Mouse (Mus musculus): ENCODE results near the gene Maip1. TPM values are rescaled to one million over a fixed set of nuclear protein-coding genes. Genes with fewer than 3 reads are reported as not detected.
A peak's percentile ranks its signal among the peaks of the same experiment; 100 is the strongest.

Gene Maip1
- 18.6 and 19.1 TPM in 2 replicates for polyA plus RNA-seq (2015; fragmentation: Nextera tagmentation; extraction: Ambion mirVana)

GRCm38 (mm10) chr1:57406187-57407151 lies at the start of gene Maip1, which contains the start of gene Tyw5:
Gene Maip1 (plus strand): TSS chr1:57406328.
Gene Tyw5 (minus strand): TSS chr1:57407101.
- H3K36me3 ChIP-seq = 0 out of 2 replicates have a peak, but pooled peaks cover 4% of the 10 kb centered on the region
- H3K27ac ChIP-seq = peak within 1 kb of the TSS; percentile 92
- H3K4me1 ChIP-seq (replicated peaks) = peaks cover 29% of the 10 kb centered on the region
- H3K9me3 ChIP-seq = no peaks in the 10 kb centered on the region
- H3K4me3 ChIP-seq (replicated peaks) = peak within 1 kb of the TSS; percentile 74
- under 1% methylated on average over 72 of the region's 72 CpGs for WGBS
- H3K4me2 ChIP-seq (replicated peaks) = peak within 1 kb of the TSS; percentile 81
- H3K9ac ChIP-seq (replicated peaks) = peak within 1 kb of the TSS; percentile 91
- no peaks in the 10 kb centered on the region for H3K27me3 ChIP-seq
- peak; percentile 96 for ATAC-seq

GRCm38 (mm10) chr1:57358546-57358945 lies 47.6 kb upstream of the Maip1 start:
- Histone ChIP-seq H3K36me3 (no peaks in the 10 kb centered on the region), H3K9me3 (no peaks in the 10 kb centered on the region), H3K27ac (no peak overlapping the region), H3K4me1 (replicated peaks) (no peaks in the 10 kb centered on the region), H3K4me2 (replicated peaks) (no peak overlapping the region), H3K4me3 (replicated peaks) (no peak overlapping the region), H3K27me3 (no peaks in the 10 kb centered on the region), H3K9ac (replicated peaks) (no peak overlapping the region)
- 71% methylated on average over 5 of the region's 5 CpGs for WGBS
- no peak for ATAC-seq

- Histone ChIP-seq H3K9ac (replicated peaks) (no peak overlapping the region), H3K27me3 (no peaks in the 10 kb centered on the region), H3K9me3 (no peaks in the 10 kb centered on the region), H3K27ac (no peak overlapping the region), H3K36me3 (no peaks in the 10 kb centered on the region), H3K4me2 (replicated peaks) (no peak overlapping the region), H3K4me1 (replicated peaks) (no peaks in the 10 kb centered on the region), H3K4me3 (replicated peaks) (no peak overlapping the region)
- ATAC-seq = no peak
- 92% methylated on average over 3 of the region's 3 CpGs for WGBS
Measured at GRCm38 (mm10) chr1:57367446-57367845, 38.7 kb upstream of the Maip1 start.

- Histone ChIP-seq H3K9me3 (no peaks in the 10 kb centered on the region), H3K27ac (no peak overlapping the region), H3K4me1 (replicated peaks) (no peaks in the 10 kb centered on the region), H3K36me3 (no peaks in the 10 kb centered on the region), H3K4me2 (replicated peaks) (no peak overlapping the region), H3K4me3 (replicated peaks) (no peak overlapping the region), H3K27me3 (no peaks in the 10 kb centered on the region), H3K9ac (replicated peaks) (no peak overlapping the region)
- ATAC-seq = no peak
- WGBS = 89% methylated on average over 4 of the region's 4 CpGs
Measured at GRCm38 (mm10) chr1:57369111-57369510, 37.0 kb upstream of the Maip1 start.

GRCm38 (mm10) chr1:57370451-57370850 lies 35.7 kb upstream of the Maip1 start:
- Histone ChIP-seq H3K36me3 (no peaks in the 10 kb centered on the region), H3K4me3 (replicated peaks) (no peak overlapping the region), H3K27me3 (no peaks in the 10 kb centered on the region), H3K9me3 (no peaks in the 10 kb centered on the region), H3K9ac (replicated peaks) (no peak overlapping the region), H3K4me2 (replicated peaks) (no peak overlapping the region), H3K27ac (no peak overlapping the region), H3K4me1 (replicated peaks) (no peaks in the 10 kb centered on the region)
- ATAC-seq = no peak
- 88% methylated on average over 4 of the region's 4 CpGs for WGBS

DNA sequence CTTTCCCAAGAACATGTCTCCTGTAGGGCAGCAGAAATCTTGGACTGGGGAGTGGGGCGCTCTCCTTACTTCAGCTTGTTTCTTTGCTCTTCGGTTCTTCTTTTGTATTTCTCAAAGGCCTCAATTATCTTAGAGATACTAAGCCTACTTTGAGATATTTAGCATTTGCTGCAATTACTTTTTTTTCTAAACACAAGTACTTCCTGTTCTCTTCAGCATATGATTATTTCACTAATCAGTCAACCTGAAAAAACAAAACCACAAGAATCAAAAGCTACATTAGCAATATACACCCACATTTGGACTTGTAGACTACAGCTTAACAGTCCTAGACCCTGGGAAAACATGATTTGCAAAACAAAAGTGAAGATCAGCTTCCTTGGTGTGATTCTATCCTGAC lies 30.9 kb upstream of the Maip1 start:
- ATAC-seq = no peak
- no peaks in the 10 kb centered on the region for H3K27me3 ChIP-seq
- no peak overlapping the region for H3K4me3 ChIP-seq (replicated peaks)
- no peak overlapping the region for H3K27ac ChIP-seq
- H3K36me3 ChIP-seq = no peaks in the 10 kb centered on the region
- 92% methylated on average over 2 of the region's 2 CpGs for WGBS
- H3K4me2 ChIP-seq (replicated peaks) = no peak overlapping the region
- H3K9me3 ChIP-seq = no peaks in the 10 kb centered on the region
- H3K4me1 ChIP-seq (replicated peaks) = peaks cover 14% of the 10 kb centered on the region
- no peak overlapping the region for H3K9ac ChIP-seq (replicated peaks)

GRCm38 (mm10) chr1:57376806-57377205 lies 29.3 kb upstream of the Maip1 start:
- Histone ChIP-seq H3K4me3 (replicated peaks) (peak overlapping the region; percentile 90), H3K27me3 (no peaks in the 10 kb centered on the region), H3K36me3 (no peaks in the 10 kb centered on the region), H3K27ac (no peak overlapping the region), H3K4me2 (replicated peaks) (peak overlapping the region; percentile 78), H3K4me1 (replicated peaks) (peaks cover 14% of the 10 kb centered on the region), H3K9me3 (no peaks in the 10 kb centered on the region), H3K9ac (replicated peaks) (no peak overlapping the region)
- 72% methylated on average over 6 of the region's 6 CpGs for WGBS
- ATAC-seq = no peak

DNA sequence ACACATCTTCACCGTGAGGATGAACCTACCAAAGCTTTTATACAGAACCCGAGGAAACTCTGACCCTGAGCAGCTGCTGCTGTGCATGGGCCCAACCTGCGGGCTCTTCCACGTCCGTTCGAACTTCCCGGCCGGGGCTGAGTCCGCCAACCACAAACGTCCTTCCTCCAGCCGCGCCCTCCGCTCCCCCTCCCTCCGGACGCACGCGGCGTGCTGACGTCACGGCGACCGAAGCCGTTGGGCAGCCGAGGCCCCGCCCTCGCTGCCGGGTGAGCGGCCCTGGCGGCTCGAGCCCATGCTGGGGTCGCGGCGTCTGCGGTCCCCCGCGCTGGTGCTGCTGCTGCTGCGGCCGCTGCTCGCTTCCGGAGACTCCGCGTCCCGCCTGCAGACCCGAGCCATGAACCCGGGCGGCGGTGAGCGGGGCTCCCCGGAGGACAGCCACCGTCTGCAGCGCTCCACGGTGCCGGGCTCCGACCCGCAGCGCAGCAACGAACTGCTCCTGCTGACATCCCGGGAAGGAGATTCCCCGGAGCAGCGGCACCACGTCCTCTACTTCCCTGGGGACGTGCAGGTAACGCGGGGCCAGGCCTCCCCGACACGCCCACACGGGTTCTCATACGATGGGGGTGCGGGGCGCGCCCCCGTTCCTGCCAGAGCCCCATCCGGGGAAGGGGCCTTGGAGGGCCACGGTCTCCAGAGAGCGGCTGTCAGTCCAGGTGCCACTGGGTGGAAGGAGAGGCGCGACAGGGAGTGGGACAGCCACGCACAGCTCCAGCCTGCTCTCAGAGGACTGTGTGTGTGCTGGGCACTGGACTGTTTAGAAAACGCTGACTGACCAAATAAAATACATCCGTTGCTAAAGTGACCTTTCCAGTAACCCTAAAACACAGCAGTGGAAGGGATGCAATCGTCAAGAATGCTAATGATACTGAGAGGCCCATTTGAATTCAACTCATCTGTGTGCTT lies 28.5 kb upstream of the Maip1 start, which contains the start of gene 1700066M21Rik:
TSS of gene 1700066M21Rik (plus strand) at position 245 of the 966 bp plus-strand sequence.
- no peaks in the 10 kb centered on the region for H3K27me3 ChIP-seq
- peak within 1 kb of the TSS; percentile 90 for H3K4me3 ChIP-seq (replicated peaks)
- H3K36me3 ChIP-seq = no peaks in the 10 kb centered on the region
- peaks cover 14% of the 10 kb centered on the region for H3K4me1 ChIP-seq (replicated peaks)
- WGBS = under 1% methylated on average over 70 of the region's 81 CpGs
- peak within 1 kb of the TSS; percentile 95 for H3K9ac ChIP-seq (replicated peaks)
- no peaks in the 10 kb centered on the region for H3K9me3 ChIP-seq
- ATAC-seq = peak; percentile 98
- H3K4me2 ChIP-seq (replicated peaks) = peak within 1 kb of the TSS; percentile 78
- peak within 1 kb of the TSS; percentile 88 for H3K27ac ChIP-seq

- no peak overlapping the region for H3K27ac ChIP-seq
- H3K4me1 ChIP-seq (replicated peaks) = peaks cover 4% of the 10 kb centered on the region; the same call in 1 of the 2 replicates
- H3K9ac ChIP-seq (replicated peaks) = no peak overlapping the region
- no peaks in the 10 kb centered on the region for H3K9me3 ChIP-seq
- no peak overlapping the region for H3K4me2 ChIP-seq (replicated peaks)
- no peaks in the 10 kb centered on the region for H3K27me3 ChIP-seq
- H3K4me3 ChIP-seq (replicated peaks) = no peak overlapping the region
- H3K36me3 ChIP-seq = peaks cover 3% of the 10 kb centered on the region
- no peak for ATAC-seq
Measured at GRCm38 (mm10) chr1:57386519-57386918, 19.6 kb upstream of the Maip1 start.

GRCm38 (mm10) chr1:57387876-57388275 lies 18.3 kb upstream of the Maip1 start:
- WGBS = 52% methylated on average over 2 of the region's 2 CpGs
- Histone ChIP-seq H3K36me3 (peaks cover 8% of the 10 kb centered on the region), H3K4me3 (replicated peaks) (no peak overlapping the region), H3K9me3 (no peaks in the 10 kb centered on the region), H3K27ac (peak overlapping the region; percentile 52), H3K4me2 (replicated peaks) (no peak overlapping the region), H3K9ac (replicated peaks) (no peak overlapping the region), H3K4me1 (replicated peaks) (peaks cover 4% of the 10 kb centered on the region; the same call in 1 of the 2 replicates), H3K27me3 (no peaks in the 10 kb centered on the region)
- ATAC-seq = peak; percentile 96

- H3K9me3 ChIP-seq = no peaks in the 10 kb centered on the region
- H3K27ac ChIP-seq = no peak overlapping the region
- 85% methylated on average over 8 of the region's 8 CpGs for WGBS
- peaks cover 13% of the 10 kb centered on the region for H3K36me3 ChIP-seq
- peak; percentile 75; the same call in 1 of the 2 replicates for ATAC-seq
- H3K27me3 ChIP-seq = no peaks in the 10 kb centered on the region
- H3K4me2 ChIP-seq (replicated peaks) = no peak overlapping the region
- no peak overlapping the region for H3K9ac ChIP-seq (replicated peaks)
- H3K4me3 ChIP-seq (replicated peaks) = no peak overlapping the region
- H3K4me1 ChIP-seq (replicated peaks) = peaks cover 4% of the 10 kb centered on the region; the same call in 1 of the 2 replicates
Measured at GRCm38 (mm10) chr1:57388402-57389155, 17.5 kb upstream of the Maip1 start.
